Mouse (Mus musculus) liver, adult 2 months (tissue): ENCODE results near the gene Dnmt3a. TPM values are rescaled to one million over a fixed set of nuclear protein-coding genes. Genes with fewer than 3 reads are reported as not detected.

Experiments
- DNase-seq: peaks from one replicate; pipeline ENCODE4 v3.0.0-alpha.2; 2011; ENCODE audit warnings: low read depth, low spot score; ENCODE audit errors: extremely low read depth
- H3K27ac ChIP-seq: fragments of 200-500 bp; replicated peaks from 2 replicates; pipeline ENCODE4 v1.5.1; 2012; ENCODE audit warnings: low read depth, mild to moderate bottlenecking, control low read depth, inconsistent platforms, low read length; ENCODE audit not compliant: insufficient read depth
- H3K27me3 ChIP-seq: fragments of 200-500 bp; 2 replicates; pipeline ENCODE4 v1.6.1; 2012; ENCODE audit warnings: mild to moderate bottlenecking, moderate library complexity, low read length, inconsistent platforms; ENCODE audit not compliant: control insufficient read depth, insufficient read depth
- H3K36me3 ChIP-seq: fragments of 200-500 bp; 2 replicates; pipeline ENCODE4 v1.6.1; 2012; ENCODE audit warnings: low read length, inconsistent platforms; ENCODE audit not compliant: control insufficient read depth, insufficient read depth
- H3K4me1 ChIP-seq: fragments of 200-500 bp; 2 replicates; pipeline ENCODE4 v1.6.1; 2011; ENCODE audit warnings: low read length; ENCODE audit not compliant: control insufficient read depth, insufficient read depth
- H3K4me3 ChIP-seq: fragments of 200-500 bp; 2 replicates; pipeline ENCODE4 v1.5.1; 2011; ENCODE audit warnings: low read depth, mild to moderate bottlenecking, control low read depth, low read length, moderate library complexity; ENCODE audit not compliant: insufficient read depth
- H3K79me2 ChIP-seq: fragments of 200-500 bp; 2 replicates; pipeline ENCODE4 v1.6.1; 2012; ENCODE audit warnings: inconsistent platforms, mild to moderate bottlenecking, low read length, moderate library complexity; ENCODE audit not compliant: control insufficient read depth, insufficient read depth
- H3K9ac ChIP-seq: fragments of 200-500 bp; 2 replicates; pipeline ENCODE4 v1.6.1; 2012; ENCODE audit warnings: low read depth, mild to moderate bottlenecking, control low read depth, inconsistent platforms, low read length
- CTCF ChIP-seq: fragments of 200-500 bp; IDR thresholded peaks from 2 replicates; pipeline ENCODE4 v1.5.1; 2011; ENCODE audit warnings: low read depth, low read length, control low read depth
- POLR2A ChIP-seq: fragments of 200-500 bp; IDR thresholded peaks from 2 replicates; pipeline ENCODE4 v1.6.1; 2011; ENCODE audit warnings: low read length, control low read depth; ENCODE audit not compliant: insufficient read depth; ENCODE audit errors: extremely low read depth
- whole genome bisulfite sequencing: fragments of 180-500 bp; shearing (Covaris S2); methylation state at CpG from one replicate; pipeline ENCODE4 v1.1.7; 2018; 5-methylcytosine and 5-hydroxymethylcytosine counted together
- polyA plus RNA-seq: library from polyadenylated mRNA; depleted of rRNA; stranded (reverse); fragments of >200 nt; gene quantifications from 2 replicates; pipeline ENCODE4 v1.2.3, GENCODE M21; 2012
- total RNA-seq: library from RNA; depleted of rRNA; stranded (reverse); fragments of >200 nt; gene quantifications from 2 replicates; pipeline ENCODE4 v1.2.3, GENCODE M21; 2014

The Dnmt3a gene
- total and polyA plus RNA-seq, 2 experiments: 4.0 to 7.9 TPM

GRCm38 (mm10) chr12:3889875-3890635 lies 84.2 kb downstream of the Dnmt3a start:
- TF ChIP-seq CTCF (no peak), POLR2A (no peak)
- Histone ChIP-seq H3K27ac (no peak overlapping the region), H3K4me3 (no peak overlapping the region)

GRCm38 (mm10) chr12:3890753-3891751 lies 85.2 kb downstream of the Dnmt3a start:
- no peak for TF ChIP-seq POLR2A
- TF ChIP-seq CTCF: no peak
- peaks cover 4% of the 10 kb centered on the region; the same call in 1 of the 2 replicates for H3K79me2 ChIP-seq
- H3K4me1 ChIP-seq: peaks cover 47% of the 10 kb centered on the region
- peak; percentile 54 for DNase-seq
- no peaks in the 10 kb centered on the region for H3K36me3 ChIP-seq
- H3K9ac ChIP-seq: peak overlapping the region; percentile 78
- peak overlapping the region; percentile 62 for H3K4me3 ChIP-seq
- peak overlapping the region; percentile 82 for H3K27ac ChIP-seq
- WGBS: 15% methylated on average over 43 of the region's 45 CpGs
- no peaks in the 10 kb centered on the region for H3K27me3 ChIP-seq

More at GRCm38 (mm10) chr12:3889875-3890635, 84.2 kb downstream of the Dnmt3a start:
- Histone ChIP-seq H3K27me3 (no peaks in the 10 kb centered on the region), H3K4me1 (peaks cover 46% of the 10 kb centered on the region), H3K36me3 (no peaks in the 10 kb centered on the region), H3K79me2 (peaks cover 4% of the 10 kb centered on the region; the same call in 1 of the 2 replicates), H3K9ac (no peak overlapping the region)
- WGBS: 37% methylated on average over 7 of the region's 7 CpGs
- DNase-seq: peak; percentile 28

- Histone ChIP-seq H3K27me3 (no peaks in the 10 kb centered on the region), H3K27ac (peak overlapping the region; percentile 63), H3K79me2 (peaks cover 4% of the 10 kb centered on the region; the same call in 1 of the 2 replicates), H3K4me1 (peaks cover 44% of the 10 kb centered on the region), H3K4me3 (peak overlapping the region; percentile 13; the same call in 1 of the 2 replicates), H3K36me3 (peaks cover 3% of the 10 kb centered on the region; the same call in 1 of the 2 replicates), H3K9ac (peak overlapping the region; percentile 53)
- DNase-seq: peak; percentile 52
- no peak for TF ChIP-seq CTCF
- no peak for TF ChIP-seq POLR2A
- 32% methylated on average over 18 of the region's 18 CpGs for WGBS
Observed at GRCm38 (mm10) chr12:3891779-3892239, 86.0 kb downstream of the Dnmt3a start.

- peak; percentile 70 for DNase-seq
- peak overlapping the region; percentile 53 for H3K9ac ChIP-seq
- TF ChIP-seq CTCF: no peak
- 0 out of 2 replicates have a peak, but pooled peaks have one; percentile 8 for TF ChIP-seq POLR2A
Observed at GRCm38 (mm10) chr12:3892240-3893059, 86.6 kb downstream of the Dnmt3a start.

GRCm38 (mm10) chr12:3893335-3893734 lies 87.5 kb downstream of the Dnmt3a start:
- DNase-seq: no peak
- H3K4me3 ChIP-seq: no peak overlapping the region
- TF ChIP-seq POLR2A: no peak
- no peak for TF ChIP-seq CTCF
- 90% methylated on average over 6 of the region's 6 CpGs for WGBS
- H3K36me3 ChIP-seq: peaks cover 9% of the 10 kb centered on the region; the same call in 1 of the 2 replicates
- no peak overlapping the region for H3K27ac ChIP-seq
- no peaks in the 10 kb centered on the region for H3K27me3 ChIP-seq
- H3K4me1 ChIP-seq: peaks cover 39% of the 10 kb centered on the region
- no peak overlapping the region for H3K9ac ChIP-seq
- H3K79me2 ChIP-seq: peaks cover 4% of the 10 kb centered on the region; the same call in 1 of the 2 replicates

More at GRCm38 (mm10) chr12:3892240-3893059, 86.6 kb downstream of the Dnmt3a start:
- H3K27ac ChIP-seq: peak overlapping the region; percentile 63
- WGBS: 29% methylated on average over 15 of the region's 15 CpGs
- peaks cover 4% of the 10 kb centered on the region; the same call in 1 of the 2 replicates for H3K79me2 ChIP-seq
- H3K4me3 ChIP-seq: no peak overlapping the region
- H3K27me3 ChIP-seq: no peaks in the 10 kb centered on the region
- peaks cover 8% of the 10 kb centered on the region; the same call in 1 of the 2 replicates for H3K36me3 ChIP-seq
- H3K4me1 ChIP-seq: peaks cover 40% of the 10 kb centered on the region
